Comparison of ENCODE assay signal across 19 mouse cellular contexts in genomic region chr14:77451916-77452315, GRCm38 (mm10).
"Had no signal": no experiment of that assay in that cellular context is flagged by ENCODE, and none has a peak within 500 bp of the region (broad histone marks: within the 10 kb centered on the region; RNA-seq: fewer than 3 reads in every experiment).

No protein-coding gene starts in this region.

- H3K4me3 ChIP-seq: kidney, embryonic 15.5 days; layer of hippocampus, adult 2 months; limb, embryonic 10.5 days; limb, embryonic 13.5 days; liver, embryonic 12.5 days; liver, embryonic 15.5 days; lung, embryonic 15.5 days; midbrain, embryonic 15.5 days; myocyte had no signal

- H3K27ac ChIP-seq: kidney, embryonic 15.5 days; layer of hippocampus, adult 2 months; limb, embryonic 10.5 days; limb, embryonic 13.5 days; liver, embryonic 12.5 days; liver, embryonic 15.5 days; lung, embryonic 15.5 days; midbrain, embryonic 15.5 days had no signal

- H3K36me3 ChIP-seq: kidney, embryonic 15.5 days; limb, embryonic 10.5 days; limb, embryonic 13.5 days; liver, embryonic 12.5 days; liver, embryonic 15.5 days; lung, embryonic 15.5 days; midbrain, embryonic 15.5 days had no signal

- H3K27me3 ChIP-seq: kidney, embryonic 15.5 days; limb, embryonic 13.5 days; liver, embryonic 12.5 days; liver, embryonic 15.5 days; lung, embryonic 15.5 days; midbrain, embryonic 15.5 days had no signal

- H3K9ac ChIP-seq: kidney, embryonic 15.5 days; limb, embryonic 13.5 days; liver, embryonic 12.5 days; liver, embryonic 15.5 days; lung, embryonic 15.5 days; midbrain, embryonic 15.5 days had no signal

- DNase-seq: kidney, adult 11 months; kidney, adult 8-10 months; kidney, postnatal 14 days; layer of hippocampus, adult 9-11 months; liver; lung, adult 18-20 months; lung, postnatal 10 days; lung, postnatal 36 days; thymus, adult 18-20 months; thymus, postnatal 36 days had no signal

- H3K4me1 ChIP-seq: kidney, embryonic 15.5 days; liver, embryonic 12.5 days; liver, embryonic 15.5 days; lung, embryonic 15.5 days; midbrain, embryonic 15.5 days had no signal

- ATAC-seq: liver, embryonic 12.5 days; midbrain, embryonic 15.5 days had no signal

- H3K4me2 ChIP-seq: kidney, embryonic 15.5 days; limb, embryonic 13.5 days; liver, embryonic 12.5 days; liver, embryonic 15.5 days; lung, embryonic 15.5 days; midbrain, embryonic 15.5 days had no signal

- H3K9me3 ChIP-seq: kidney, embryonic 15.5 days; limb, embryonic 10.5 days; limb, embryonic 13.5 days; liver, embryonic 12.5 days; liver, embryonic 15.5 days; lung, embryonic 15.5 days; midbrain, embryonic 15.5 days had no signal
